Comparison of ENCODE assay signal across 8 mouse cellular contexts in the genomic region with DNA sequence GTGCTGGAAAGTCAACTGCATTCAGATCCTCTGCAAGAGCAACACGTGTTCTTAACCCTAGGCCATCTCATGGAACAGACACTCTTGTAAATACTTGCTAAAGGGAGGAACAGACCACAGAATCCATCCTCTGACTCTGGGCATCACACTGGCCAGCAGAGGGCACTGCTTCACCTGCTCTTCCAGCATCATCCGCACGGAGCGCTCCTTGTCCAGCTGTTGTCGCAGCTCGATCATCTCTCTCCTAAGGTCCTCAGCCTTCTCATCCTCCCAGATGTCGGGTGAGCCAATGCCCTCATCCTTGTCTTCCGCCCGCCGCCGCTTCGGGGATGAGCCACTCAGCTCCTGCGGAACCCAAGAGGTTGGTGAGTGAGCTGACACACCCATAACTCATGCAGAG. TPM values are rescaled to one million over a fixed set of nuclear protein-coding genes. Genes with fewer than 3 reads are reported as not detected.
DNase-seq lines count a peak whose midpoint lies in the region; ATAC-seq and TF ChIP-seq lines count a peak whose summit lies in the region.

No protein-coding gene starts in this region.

- H3K9me3 ChIP-seq in intestine, postnatal 0 days (ENCODE audit: control insufficient read depth), result no peaks in the 10 kb centered on the region
- H3K9me3 ChIP-seq in limb, embryonic 15.5 days, result no peaks in the 10 kb centered on the region
- H3K9me3 ChIP-seq in midbrain, embryonic 16.5 days (replicated peaks; ENCODE audit: control insufficient read depth, low read length, poor library complexity, severe bottlenecking), result no peaks in the 10 kb centered on the region

- no peak overlapping the region for H3K27ac ChIP-seq in thymus, adult 2 months (ENCODE audit: control insufficient read depth, insufficient read depth, low read length)
- no peak overlapping the region for H3K27ac ChIP-seq in cortical plate, adult 2 months (ENCODE audit: insufficient read depth, low read length)
- H3K27ac ChIP-seq in intestine, postnatal 0 days (ENCODE audit: low read depth, low read length), result no peak overlapping the region
- no peak overlapping the region for H3K27ac ChIP-seq in limb, embryonic 15.5 days
- H3K27ac ChIP-seq in midbrain, embryonic 16.5 days (ENCODE audit: low read length), result no peak overlapping the region

- no peak overlapping the region; the same call in 1 of the 2 replicates for H3K4me2 ChIP-seq in intestine, postnatal 0 days (replicated peaks; ENCODE audit: low read depth)
- H3K4me2 ChIP-seq in limb, embryonic 15.5 days, result no peak overlapping the region
- no peak overlapping the region for H3K4me2 ChIP-seq in midbrain, embryonic 16.5 days (ENCODE audit: low read length)

- no peaks in the 10 kb centered on the region for H3K27me3 ChIP-seq in thymus, adult 2 months (ENCODE audit: control insufficient read depth, insufficient read depth, low read length)
- H3K27me3 ChIP-seq in intestine, postnatal 0 days (replicated peaks; ENCODE audit: control insufficient read depth, insufficient read depth, low read length), result no peaks in the 10 kb centered on the region
- no peaks in the 10 kb centered on the region for H3K27me3 ChIP-seq in limb, embryonic 15.5 days
- H3K27me3 ChIP-seq in midbrain, embryonic 16.5 days (ENCODE audit: control insufficient read depth, insufficient read depth, low read depth, low read length), result no peaks in the 10 kb centered on the region
- no peaks in the 10 kb centered on the region for H3K27me3 ChIP-seq in splenic B cell, adult 2 months (ENCODE audit: control insufficient read depth, insufficient read depth, low read length, poor library complexity, severe bottlenecking)

- H3K9ac ChIP-seq in intestine, postnatal 0 days (ENCODE audit: low read depth, low read length), result no peak overlapping the region
- H3K9ac ChIP-seq in limb, embryonic 15.5 days, result no peak overlapping the region
- H3K9ac ChIP-seq in midbrain, embryonic 16.5 days (ENCODE audit: low read depth, low read length), result no peak overlapping the region

- intact Hi-C loops in gastrocnemius, postnatal 14 days (cut with DNase I; ENCODE audit: low total_unique reads), result loop anchor here (5.0 kb wide), 1 partner anchor 56 kb away; no protein-coding TSS in a partner anchor

- no peak for TF ChIP-seq POLR2A in thymus, adult 2 months (IDR thresholded peaks at IDR 0.05; ENCODE audit: control insufficient read depth, extremely low read depth, insufficient read depth, low read length, poor library complexity)
- no peak for TF ChIP-seq POLR2A in cortical plate, adult 2 months (IDR thresholded peaks at IDR 0.05; ENCODE audit: extremely low read depth, insufficient read depth, low read length)

- no peak for DNase-seq in thymus, adult 2 months
- no peak for DNase-seq in thymus, adult 18-20 months
- DNase-seq in gastrocnemius, postnatal 14 days, result peak; percentile 78
- peak; percentile 71 for DNase-seq in splenic B cell, adult 2 months (ENCODE audit: low read depth, low spot score)

- no peak overlapping the region for H3K4me3 ChIP-seq in thymus, adult 2 months (ENCODE audit: control insufficient read depth, insufficient read depth, low read length)
- H3K4me3 ChIP-seq in cortical plate, adult 2 months (ENCODE audit: insufficient read depth, low read length), result no peak overlapping the region
- H3K4me3 ChIP-seq in intestine, postnatal 0 days (ENCODE audit: low read depth, low read length), result no peak overlapping the region
- H3K4me3 ChIP-seq in limb, embryonic 15.5 days, result no peak overlapping the region
- no peak overlapping the region for H3K4me3 ChIP-seq in midbrain, embryonic 16.5 days (ENCODE audit: low read depth, low read length)

- WGBS in thymus, adult 2 months, result 73% methylated on average over 13 of the region's 13 CpGs
- WGBS in intestine, postnatal 0 days, result 25% methylated on average over 13 of the region's 13 CpGs
- WGBS in limb, embryonic 15.5 days, result 35% methylated on average over 13 of the region's 13 CpGs
- WGBS in midbrain, embryonic 16.5 days, result 34% methylated on average over 13 of the region's 13 CpGs

- peaks cover 12% of the 10 kb centered on the region; the same call in 1 of the 2 replicates for H3K4me1 ChIP-seq in thymus, adult 2 months (replicated peaks; ENCODE audit: control insufficient read depth, insufficient read depth, low read length)
- no peaks in the 10 kb centered on the region for H3K4me1 ChIP-seq in cortical plate, adult 2 months (ENCODE audit: control insufficient read depth, insufficient read depth, low read length)
- H3K4me1 ChIP-seq in intestine, postnatal 0 days (replicated peaks; ENCODE audit: control insufficient read depth, insufficient read depth, low read length), result peaks cover 12% of the 10 kb centered on the region
- H3K4me1 ChIP-seq in limb, embryonic 15.5 days, result peaks cover 35% of the 10 kb centered on the region
- H3K4me1 ChIP-seq in midbrain, embryonic 16.5 days (ENCODE audit: control insufficient read depth, insufficient read depth, low read length), result no peaks in the 10 kb centered on the region

- ATAC-seq in intestine, postnatal 0 days, result peak; percentile 34; the same call in 1 of the 2 replicates
- peak; percentile 7; the same call in 1 of the 2 replicates for ATAC-seq in limb, embryonic 15.5 days (ENCODE audit: insufficient number of reproducible peaks, low FRiP score, low TSS enrichment, low read depth)
- ATAC-seq in midbrain, embryonic 16.5 days, result peak; percentile 54

- H3K36me3 ChIP-seq in thymus, adult 2 months (ENCODE audit: control insufficient read depth, insufficient read depth, low read length), result peaks cover 5% of the 10 kb centered on the region; the same call in 1 of the 2 replicates
- H3K36me3 ChIP-seq in intestine, postnatal 0 days (ENCODE audit: control insufficient read depth, insufficient read depth), result peaks cover 13% of the 10 kb centered on the region
- peaks cover 54% of the 10 kb centered on the region for H3K36me3 ChIP-seq in limb, embryonic 15.5 days
- H3K36me3 ChIP-seq in midbrain, embryonic 16.5 days (ENCODE audit: control insufficient read depth, insufficient read depth, low read length), result peaks cover 3% of the 10 kb centered on the region; the same call in 1 of the 2 replicates
- no peaks in the 10 kb centered on the region; the same call in 1 of the 2 replicates for H3K36me3 ChIP-seq in splenic B cell, adult 2 months (ENCODE audit: control insufficient read depth, insufficient read depth, low read length, poor library complexity, severe bottlenecking)

- peak; percentile 82; the same call in 1 of the 2 replicates for TF ChIP-seq CTCF in thymus, adult 2 months (IDR thresholded peaks at IDR 0.05; ENCODE audit: borderline replicate concordance, control insufficient read depth, extremely low read depth, insufficient read depth, low read length, poor library complexity)
- peak; percentile 99 for TF ChIP-seq CTCF in cortical plate, adult 2 months (IDR thresholded peaks at IDR 0.05; ENCODE audit: extremely low read depth, insufficient read depth, low read length)
- TF ChIP-seq CTCF in intestine, postnatal 0 days (IDR thresholded peaks at IDR 0.05; ENCODE audit: low read depth), result peak; percentile 100

RNA-seq across cellular contexts. Expression of gene Tfap4, which starts 8.6 kb away (rescaled TPM):
- 12.0 and 13.5 TPM in 2 replicates for polyA plus RNA-seq in thymus, adult 2 months (2012; rRNA removed)
- 3.9 and 5.0 TPM in 2 replicates for polyA plus RNA-seq in cortical plate, adult 2 months (2012; rRNA removed)
- 1 to 10 TPM; 4.1 to 4.4 TPM for total RNA-seq in gastrocnemius, postnatal 14 days (2021)
- 9.3 and 10.8 TPM in 2 replicates for polyA plus RNA-seq in intestine, postnatal 0 days (2015; fragmentation: Nextera tagmentation; extraction: Ambion mirVana)
- 20.4 and 20.7 TPM in 2 replicates for polyA plus RNA-seq in limb, embryonic 15.5 days (2015; fragmentation: Nextera tagmentation; extraction: Ambion mirVana)
- 8.0 and 9.1 TPM in 2 replicates for polyA plus RNA-seq in midbrain, embryonic 16.5 days (2015; fragmentation: Nextera tagmentation; extraction: Ambion mirVana)

RNA-seq across cellular contexts. Expression of gene Srl, which starts 9.4 kb away (rescaled TPM):
- polyA plus RNA-seq in thymus, adult 2 months (2012; rRNA removed), result 5.3 and 12.1 TPM in 2 replicates
- 7.4 and 9.6 TPM in 2 replicates for polyA plus RNA-seq in cortical plate, adult 2 months (2012; rRNA removed)
- 1,000 to 10,000 TPM; 1,512 to 1,606 TPM for total RNA-seq in gastrocnemius, postnatal 14 days (2021)
- 2.2 and 2.4 TPM in 2 replicates for polyA plus RNA-seq in intestine, postnatal 0 days (2015; fragmentation: Nextera tagmentation; extraction: Ambion mirVana)
- 36.8 and 81.2 TPM in 2 replicates for polyA plus RNA-seq in limb, embryonic 15.5 days (2015; fragmentation: Nextera tagmentation; extraction: Ambion mirVana)
- 23.0 and 27.4 TPM in 2 replicates for polyA plus RNA-seq in midbrain, embryonic 16.5 days (2015; fragmentation: Nextera tagmentation; extraction: Ambion mirVana)

RNA-seq across cellular contexts. Expression of gene Glis2, which starts 43.5 kb away (rescaled TPM):
- polyA plus RNA-seq in thymus, adult 2 months (2012; rRNA removed), result 11.8 and 14.3 TPM in 2 replicates
- 17.3 and 22.1 TPM in 2 replicates for polyA plus RNA-seq in cortical plate, adult 2 months (2012; rRNA removed)
- total RNA-seq in gastrocnemius, postnatal 14 days (2021), result 10 to 100 TPM; 11.8 to 15.2 TPM
- 9.2 and 10.5 TPM in 2 replicates for polyA plus RNA-seq in intestine, postnatal 0 days (2015; fragmentation: Nextera tagmentation; extraction: Ambion mirVana)
- polyA plus RNA-seq in limb, embryonic 15.5 days (2015; fragmentation: Nextera tagmentation; extraction: Ambion mirVana), result 31.7 and 34.9 TPM in 2 replicates
- 13.0 and 14.0 TPM in 2 replicates for polyA plus RNA-seq in midbrain, embryonic 16.5 days (2015; fragmentation: Nextera tagmentation; extraction: Ambion mirVana)

Comparison
In these comparisons a context has a peak if more than half of its experiments do, and no peak if none do; other contexts are left out.
1. DNase-seq: peak in gastrocnemius, postnatal 14 days (single experiment) and splenic B cell, adult 2 months (single experiment); none in thymus, adult 2 months (single experiment) and thymus, adult 18-20 months (0 of 2).
2. Peak in every context shown above with its lines, with median percentiles within 50 percentile points of each other: CTCF ChIP-seq and ATAC-seq.